Mouse (Mus musculus) cortical plate, adult 2 months (tissue): ENCODE results near the gene E130114P18Rik. TPM values are rescaled to one million over a fixed set of nuclear protein-coding genes. Genes with fewer than 3 reads are reported as not detected.

Experiments used
- H3K27ac ChIP-seq: fragments of 200-500 bp; 2 replicates; pipeline ENCODE4 v1.5.1; 2012; ENCODE audit warnings: low read length, control low read depth, inconsistent platforms; ENCODE audit not compliant: insufficient read depth
- H3K4me1 ChIP-seq: fragments of 200-500 bp; 2 replicates; pipeline ENCODE4 v1.6.1; 2011; ENCODE audit warnings: low read length; ENCODE audit not compliant: control insufficient read depth, insufficient read depth
- H3K4me3 ChIP-seq: fragments of 200-500 bp; 2 replicates; pipeline ENCODE4 v1.5.1; 2011; ENCODE audit warnings: mild to moderate bottlenecking, low read length, control low read depth; ENCODE audit not compliant: insufficient read depth
- CTCF ChIP-seq: fragments of 200-500 bp; IDR thresholded peaks from 2 replicates; pipeline ENCODE4 v1.5.1; 2011; ENCODE audit warnings: mild to moderate bottlenecking, control low read depth, low read length; ENCODE audit not compliant: insufficient read depth; ENCODE audit errors: extremely low read depth
- POLR2A ChIP-seq: fragments of 200-500 bp; IDR thresholded peaks from 2 replicates; pipeline ENCODE4 v1.6.1; 2011; ENCODE audit warnings: mild to moderate bottlenecking, low read length, control low read depth; ENCODE audit not compliant: insufficient read depth; ENCODE audit errors: extremely low read depth
- polyA plus RNA-seq: library from polyadenylated mRNA; depleted of rRNA; stranded (reverse); fragments of >200 nt; gene quantifications from 2 replicates; pipeline ENCODE4 v1.2.3, GENCODE M21; 2012

E130114P18Rik gene
- polyA plus RNA-seq, 1 experiment, result 12.7 TPM

DNA sequence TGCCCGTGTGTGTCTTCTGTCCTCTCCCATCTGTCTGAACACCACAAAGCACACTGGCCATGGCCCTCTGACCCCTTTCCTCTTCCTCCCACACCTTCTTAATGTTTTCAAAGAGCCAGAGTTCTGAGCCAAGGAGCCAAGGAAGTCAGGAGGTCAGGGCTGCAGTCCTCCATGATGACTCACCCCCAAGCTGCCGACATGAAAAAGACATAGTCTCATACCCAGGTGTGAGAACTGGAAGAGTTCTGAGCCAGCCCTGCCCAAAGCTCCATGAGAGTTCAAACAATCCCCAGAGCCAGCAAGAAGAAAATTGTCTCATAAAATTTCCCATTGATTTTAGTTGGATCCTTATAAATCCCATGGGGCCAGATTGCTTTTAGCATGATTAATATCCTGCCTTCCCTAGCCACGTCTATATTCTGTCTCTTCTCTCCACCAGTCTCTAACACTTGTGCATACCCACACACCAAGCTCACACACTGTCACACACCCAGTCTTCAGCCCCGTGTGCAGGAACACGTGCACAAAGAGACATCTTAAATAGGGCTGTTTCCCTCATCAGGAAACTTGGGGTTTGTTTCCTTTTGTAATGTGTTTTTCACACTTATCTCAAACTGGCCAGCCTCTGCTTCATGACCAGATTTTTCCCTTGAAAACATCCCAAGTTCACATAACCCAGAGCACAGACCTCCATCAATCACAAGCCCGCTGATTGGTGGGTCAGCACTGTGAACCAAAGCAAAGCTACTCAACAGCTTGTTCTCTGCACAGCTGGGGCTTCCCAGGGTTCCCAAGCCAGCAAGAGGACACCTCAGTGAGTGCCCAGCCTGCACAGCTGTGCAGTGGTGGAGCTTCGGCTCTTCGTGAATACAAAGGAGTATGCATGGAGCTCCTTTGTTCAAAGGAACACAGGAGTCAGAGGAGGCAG is 88.2 kb downstream of the E130114P18Rik start:
- no peak overlapping the region for H3K27ac ChIP-seq
- no peaks in the 10 kb centered on the region for H3K4me1 ChIP-seq
- H3K4me3 ChIP-seq, result no peak overlapping the region
- TF ChIP-seq POLR2A (no peak), CTCF (no peak)

DNA sequence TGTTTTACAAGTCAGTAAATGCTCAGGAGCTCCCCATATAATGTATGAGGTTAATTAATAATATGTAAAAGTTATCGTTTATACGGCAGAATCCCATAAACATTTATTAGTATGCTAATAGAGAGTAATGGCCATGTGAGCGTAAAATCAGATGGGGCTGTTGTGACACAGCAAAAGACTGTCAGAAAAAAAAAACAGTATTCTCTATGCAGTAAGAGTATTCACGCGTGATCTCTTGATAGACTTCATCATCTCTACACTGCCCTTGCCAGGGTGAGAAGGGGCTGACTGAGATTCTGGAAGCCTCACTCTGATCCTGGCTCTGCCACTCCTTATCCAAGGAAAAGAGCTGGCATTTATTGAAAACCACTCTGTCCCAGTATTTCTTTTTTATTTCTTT is 91.9 kb downstream of the E130114P18Rik start:
- Histone ChIP-seq H3K4me3 (no peak overlapping the region), H3K27ac (no peak overlapping the region), H3K4me1 (no peaks in the 10 kb centered on the region)
- TF ChIP-seq CTCF (no peak), POLR2A (no peak)

DNA sequence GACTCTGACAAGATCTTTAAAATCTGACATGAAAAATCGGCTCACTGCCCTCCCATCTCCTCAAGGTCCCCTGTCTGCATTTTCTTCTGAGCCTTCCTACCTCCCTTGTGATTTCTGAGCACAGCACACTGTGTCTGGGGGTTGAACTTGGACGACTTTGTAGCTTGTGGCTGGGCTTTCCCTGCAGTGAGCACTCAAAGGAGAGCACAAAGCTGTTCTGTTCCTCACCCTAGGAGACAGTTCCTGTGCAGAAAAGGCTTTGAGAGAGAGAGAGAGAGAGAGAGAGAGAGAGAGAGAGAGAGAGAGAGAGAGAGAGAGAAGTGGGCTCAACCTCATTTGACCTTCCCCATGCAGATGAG is 101.3 kb downstream of the E130114P18Rik start:
- no peak for TF ChIP-seq CTCF
- H3K27ac ChIP-seq, result peak overlapping the region; percentile 21; the same call in 1 of the 2 replicates
- no peaks in the 10 kb centered on the region; the same call in 1 of the 2 replicates for H3K4me1 ChIP-seq
- no peak overlapping the region for H3K4me3 ChIP-seq

DNA sequence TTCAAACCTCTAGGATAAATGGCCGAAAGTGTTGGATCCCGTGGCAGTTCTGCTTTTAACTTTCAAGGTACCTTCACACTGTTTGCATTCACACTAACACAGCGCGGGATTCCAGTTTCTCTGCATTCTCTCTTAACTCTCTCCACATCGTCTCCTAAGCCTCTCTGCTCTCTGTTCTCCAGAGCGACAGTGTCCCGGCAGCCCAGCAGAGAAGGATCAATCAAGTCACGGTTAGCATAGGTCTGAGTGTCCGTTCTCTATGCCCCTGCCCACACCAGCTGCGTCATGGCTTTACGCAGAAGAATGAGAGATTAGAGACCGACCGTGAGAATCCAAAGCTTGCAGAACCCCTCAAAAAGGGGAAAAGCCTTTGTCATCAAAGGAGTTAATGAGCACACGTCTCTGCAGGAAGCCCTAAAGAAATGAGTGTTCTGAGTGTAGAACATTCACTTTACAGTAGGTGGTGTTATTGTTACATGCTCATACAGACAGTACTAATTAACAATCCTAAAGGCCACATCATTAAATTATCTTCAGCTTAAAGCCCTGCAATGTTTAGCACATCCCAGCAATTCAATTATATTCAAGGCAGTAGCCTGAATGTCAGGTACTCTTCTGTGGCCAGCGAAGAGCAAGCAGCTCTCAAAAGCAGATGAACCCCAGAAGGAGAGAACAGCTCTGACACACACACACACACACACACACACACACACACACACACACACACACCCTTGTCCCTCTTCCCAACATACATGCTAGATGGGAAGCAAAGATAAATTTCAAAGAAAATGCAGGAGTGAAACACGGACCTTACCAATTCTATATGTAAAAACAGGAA is 101.9 kb downstream of the E130114P18Rik start:
- TF ChIP-seq CTCF, result 0 out of 2 replicates have a peak, but pooled peaks have one; percentile 5
- TF ChIP-seq POLR2A, result no peak
- H3K4me1 ChIP-seq, result no peaks in the 10 kb centered on the region; the same call in 1 of the 2 replicates
- H3K4me3 ChIP-seq, result peak overlapping the region; percentile 20; the same call in 1 of the 2 replicates
- no peak overlapping the region for H3K27ac ChIP-seq

DNA sequence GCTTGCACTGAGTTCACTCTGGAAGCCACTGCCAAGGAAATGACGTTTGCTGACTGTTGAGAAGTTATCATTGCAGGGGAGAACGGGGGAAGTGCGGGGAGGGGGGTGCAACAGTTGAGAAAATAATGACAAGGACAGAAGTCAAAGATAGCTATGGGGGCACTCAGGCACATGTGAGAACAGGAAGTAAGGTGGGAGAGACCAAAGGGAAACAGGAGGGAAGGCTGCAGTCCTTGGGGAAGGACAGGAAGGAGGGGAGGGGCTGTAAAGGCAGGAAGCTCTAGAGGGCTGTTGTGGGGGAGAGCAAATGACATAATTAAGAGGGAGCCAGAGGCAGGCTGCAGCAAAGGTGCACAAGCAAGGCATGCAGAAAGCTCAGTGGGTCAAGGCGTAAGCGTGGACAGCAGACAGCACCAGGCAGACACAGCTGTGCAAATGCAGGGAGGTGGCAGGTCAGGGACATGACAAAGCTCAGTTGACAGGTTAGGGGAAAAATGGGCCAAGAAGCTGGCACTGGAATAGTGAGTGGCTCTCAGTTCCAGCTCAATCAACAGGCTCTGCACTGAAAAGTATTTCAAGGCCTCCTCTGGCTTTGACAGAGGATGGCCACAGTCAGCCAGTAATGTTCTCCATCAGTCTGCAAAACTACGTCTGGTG is 103.9 kb downstream of the E130114P18Rik start:
- TF ChIP-seq CTCF (no peak), POLR2A (no peak)
- H3K4me3 ChIP-seq, result no peak overlapping the region
- H3K27ac ChIP-seq, result no peak overlapping the region
- H3K4me1 ChIP-seq, result no peaks in the 10 kb centered on the region; the same call in 1 of the 2 replicates

DNA sequence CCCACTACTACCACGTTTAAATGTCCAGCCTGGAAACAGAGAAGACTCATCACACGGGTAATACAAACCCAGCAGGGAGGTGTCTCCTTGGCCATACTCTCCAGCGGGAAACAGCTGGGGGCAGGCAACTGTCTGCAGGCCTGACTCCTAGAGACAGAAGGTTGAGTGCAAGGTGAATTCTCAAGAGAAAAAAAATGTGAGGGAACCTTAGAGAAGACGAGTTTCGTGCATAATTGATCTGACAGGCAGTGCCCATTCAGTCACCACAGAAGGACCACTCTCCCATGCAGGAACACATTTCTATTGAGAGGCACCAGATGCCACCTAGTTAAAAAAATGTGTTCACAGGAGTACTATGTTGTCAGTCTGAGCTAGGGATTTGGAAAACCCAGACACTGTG is 105.4 kb downstream of the E130114P18Rik start:
- Histone ChIP-seq H3K4me3 (no peak overlapping the region), H3K4me1 (no peaks in the 10 kb centered on the region; the same call in 1 of the 2 replicates), H3K27ac (no peak overlapping the region)
- TF ChIP-seq CTCF, result no peak
- no peak for TF ChIP-seq POLR2A

DNA sequence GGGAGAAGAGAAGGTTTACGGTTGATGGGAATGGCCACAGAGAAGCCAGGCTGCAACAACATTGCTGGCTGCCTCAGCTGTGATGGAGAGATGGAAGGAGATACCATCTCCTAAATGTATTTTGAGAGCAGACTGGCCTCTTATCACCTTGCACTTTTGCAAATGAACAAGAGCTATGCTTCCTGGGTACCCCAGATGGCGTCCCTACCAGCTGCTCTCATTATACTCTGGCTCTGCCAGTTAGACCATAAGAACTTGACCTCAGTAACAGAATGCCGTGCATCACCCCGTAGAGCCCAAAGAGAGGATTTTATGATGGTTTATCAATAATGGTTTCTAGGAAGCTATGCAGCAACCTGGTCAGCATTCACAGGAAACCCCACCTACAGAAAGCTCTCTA is 106.0 kb downstream of the E130114P18Rik start:
- Histone ChIP-seq H3K4me1 (no peaks in the 10 kb centered on the region; the same call in 1 of the 2 replicates), H3K4me3 (no peak overlapping the region), H3K27ac (no peak overlapping the region)
- no peak for TF ChIP-seq CTCF
- no peak for TF ChIP-seq POLR2A

DNA sequence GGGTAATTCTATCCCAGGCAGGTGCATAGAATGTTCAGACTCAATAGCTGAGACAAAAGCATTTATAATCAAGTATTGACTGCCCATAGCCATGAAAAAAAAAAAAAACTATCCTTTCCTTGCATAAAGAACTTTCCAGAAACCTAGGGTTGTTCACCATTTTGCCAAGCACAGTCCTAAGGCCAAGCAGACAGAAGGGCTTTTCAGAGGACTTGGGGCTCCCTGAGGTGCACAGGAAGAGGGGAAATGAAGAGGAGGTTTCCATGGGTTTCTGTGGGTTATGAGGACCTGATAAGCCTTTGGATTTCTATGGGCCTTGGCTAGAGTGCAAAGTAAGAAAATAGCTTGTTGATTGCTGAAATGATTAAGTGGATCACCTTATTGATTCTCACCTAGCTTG is 107.5 kb downstream of the E130114P18Rik start:
- Histone ChIP-seq H3K4me3 (no peak overlapping the region), H3K4me1 (no peaks in the 10 kb centered on the region), H3K27ac (no peak overlapping the region)
- TF ChIP-seq CTCF, result no peak
- TF ChIP-seq POLR2A, result no peak

DNA sequence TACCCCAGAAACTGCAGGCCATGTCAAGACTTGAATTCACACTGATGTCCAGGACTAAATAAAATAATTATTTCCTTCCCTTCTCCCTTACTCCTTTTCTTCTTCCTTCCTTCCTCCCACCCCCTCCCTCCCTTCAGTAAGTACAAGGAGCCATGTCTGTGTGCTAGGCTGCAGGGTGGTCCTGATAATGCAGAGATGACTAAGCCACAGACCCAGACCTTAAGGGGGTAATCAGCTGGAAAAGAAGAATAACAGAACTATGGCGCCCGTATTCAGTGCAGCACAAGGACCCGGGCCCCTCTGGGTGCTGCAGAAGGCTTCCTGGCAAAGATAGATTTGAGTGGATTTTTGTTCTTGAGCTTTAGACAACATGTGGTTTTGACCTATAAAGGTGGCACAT is 108.1 kb downstream of the E130114P18Rik start:
- Histone ChIP-seq H3K4me3 (no peak overlapping the region), H3K27ac (no peak overlapping the region), H3K4me1 (no peaks in the 10 kb centered on the region)
- TF ChIP-seq POLR2A, result no peak
- TF ChIP-seq CTCF, result no peak
